Mouse (Mus musculus) adrenal gland, postnatal 25 days (tissue): Measurements from ENCODE around the gene Slc11a1. TPM values are rescaled to one million over a fixed set of nuclear protein-coding genes. Genes with fewer than 3 reads are reported as not detected.
"Not testable (repeated sequence)": the region's sequence is repeated elsewhere in the genome, so short reads cannot be mapped to it uniquely, and the experiment has no call there.

Experiments
- DNase-seq: peaks from one replicate; pipeline ENCODE4 v3.0.0; 2021; ENCODE audit warnings: mixed read lengths
- long read RNA-seq: library from polyadenylated mRNA; stranded (forward); transcript quantifications from one replicate; pipeline ENCODE4 v2.0.0, GENCODE M21; 2021
- total RNA-seq: library from RNA; stranded (reverse); gene quantifications from 2 replicates; pipeline ENCODE4 v1.2.3, GENCODE M21; 2021

Gene Slc11a1
- 5.8 and 11.4 TPM in 2 replicates for total RNA-seq
- long read RNA-seq, partial matches to known transcripts = 4 of 10 reads
- long read RNA-seq, other reads (novel, unspliced or antisense) = 3 of 10 reads

DNA sequence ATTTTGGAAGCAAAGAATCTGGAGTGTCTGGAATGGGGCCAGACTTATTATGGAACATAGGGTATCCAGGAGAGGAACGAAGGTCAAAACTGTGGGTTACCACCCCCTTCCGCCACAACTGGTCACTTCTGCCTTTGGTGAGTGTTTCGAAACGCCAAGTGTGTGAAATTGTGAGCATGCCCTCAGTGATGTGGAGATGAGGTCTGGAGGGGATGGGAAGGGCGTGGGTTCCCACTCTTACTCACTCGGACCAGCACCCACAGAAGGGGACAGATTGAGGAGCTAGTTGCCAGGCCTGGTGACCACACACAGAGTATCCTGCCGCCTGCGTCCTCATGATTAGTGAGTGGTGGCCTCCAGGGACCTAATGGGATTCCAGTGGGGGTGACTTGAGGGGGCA, at the start of gene Slc11a1:
TSS of gene Slc11a1 (plus strand) at position 216 of the 400 bp plus-strand sequence.
- DNase-seq = no peak

- DNase-seq = not testable (repeated sequence)
These were observed 48.1 kb upstream of the Slc11a1 start for GRCm38 (mm10) chr1:74326916-74327315.

DNA sequence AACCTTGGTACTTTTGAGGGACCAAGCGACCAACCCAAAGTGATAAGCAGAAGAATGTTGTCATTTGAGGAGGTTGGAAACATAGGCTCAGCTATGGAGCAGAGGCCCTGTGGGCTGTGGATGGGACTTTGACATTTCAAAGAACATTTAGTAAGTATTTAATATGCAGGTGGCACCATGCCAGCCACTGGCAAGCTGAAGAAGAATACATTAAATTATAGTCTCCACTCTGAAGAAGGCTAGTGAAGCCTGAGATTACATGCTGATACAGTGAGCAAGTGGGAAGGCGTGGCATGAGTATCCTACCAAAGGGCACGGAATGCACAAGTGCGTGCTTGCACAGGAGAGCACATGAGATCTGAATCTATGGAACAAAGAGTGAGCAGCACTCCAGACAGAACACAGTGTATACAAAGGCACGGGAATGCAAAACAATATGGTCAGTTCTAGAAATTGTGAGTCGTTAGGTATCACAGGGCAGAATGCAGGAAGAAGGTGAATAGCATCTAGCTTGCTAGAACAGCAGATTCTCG, 45.0 kb upstream of the Slc11a1 start:
- no peak for DNase-seq

DNA sequence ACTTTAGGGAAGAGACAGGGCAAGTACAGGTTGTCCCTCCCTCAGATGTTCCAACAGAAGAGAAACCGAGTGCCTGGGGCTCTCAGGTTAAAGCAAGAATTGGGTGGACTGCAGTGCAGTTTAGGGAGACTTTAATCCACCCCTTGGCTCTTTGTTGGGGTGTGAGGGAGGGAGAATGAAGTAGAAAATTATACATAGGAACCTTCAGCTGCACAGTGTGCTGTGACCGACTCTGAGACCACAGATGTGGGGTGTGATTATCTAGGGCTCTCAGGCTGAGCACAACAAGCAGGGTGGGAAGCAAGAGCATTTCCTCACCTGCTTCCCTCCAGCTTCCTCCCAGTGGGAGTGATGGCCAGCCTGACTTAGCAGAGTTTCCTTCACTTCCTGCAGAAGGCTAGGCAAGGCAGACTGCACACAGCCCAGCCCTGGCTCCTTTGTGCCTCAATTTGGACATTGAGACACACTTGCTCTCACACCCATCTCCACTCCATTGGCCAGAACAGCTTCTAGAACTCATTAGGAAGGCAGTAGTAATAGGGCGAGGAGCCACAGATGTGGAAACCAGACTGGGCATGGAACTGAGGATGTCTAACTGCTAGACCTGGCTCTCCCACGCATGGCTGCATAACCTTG, 43.8 kb upstream of the Slc11a1 start:
- no peak for DNase-seq

- peak; percentile 98 for DNase-seq
These were observed 42.7 kb upstream of the Slc11a1 start for GRCm38 (mm10) chr1:74332241-74332763.

DNA sequence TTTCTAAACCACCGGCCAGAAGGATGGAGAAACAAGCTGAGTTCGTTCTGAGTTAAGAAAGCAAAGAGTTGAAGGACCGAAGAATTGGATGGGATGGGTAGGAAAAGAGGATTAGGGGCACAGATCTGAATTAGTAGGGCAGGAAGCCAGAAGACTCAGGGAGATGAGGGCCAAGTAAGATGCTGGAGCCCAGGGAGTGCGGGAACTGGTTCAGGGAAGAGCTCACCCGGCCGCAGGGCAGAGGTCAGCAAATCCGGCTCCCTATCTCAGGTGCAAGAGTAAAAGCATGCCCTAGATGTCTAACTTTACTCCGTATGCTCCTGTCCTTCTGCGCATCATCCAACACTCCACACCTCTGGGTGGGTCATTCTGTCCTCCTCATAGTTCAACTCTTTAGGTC, 42.1 kb upstream of the Slc11a1 start:
- no peak for DNase-seq

DNA sequence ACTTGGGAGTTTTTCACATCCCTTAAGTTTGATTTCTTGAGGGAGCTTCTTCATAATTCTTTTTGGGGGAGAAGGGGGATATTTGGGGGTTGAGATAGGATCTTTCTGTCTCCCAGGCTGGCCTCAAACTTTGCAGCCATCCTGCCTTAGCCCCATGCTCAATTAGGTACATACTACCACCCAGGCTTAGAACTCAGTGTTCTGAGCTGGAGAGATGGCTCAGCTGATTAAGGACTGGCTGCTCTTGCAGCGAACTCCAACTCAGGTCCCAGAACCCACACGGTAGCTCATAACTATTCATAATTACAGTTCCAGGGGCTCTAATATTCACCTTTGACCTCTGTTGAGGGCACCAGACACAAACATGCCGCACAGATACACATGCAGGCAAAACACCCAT, 40.4 kb upstream of the Slc11a1 start:
- DNase-seq = no peak

DNA sequence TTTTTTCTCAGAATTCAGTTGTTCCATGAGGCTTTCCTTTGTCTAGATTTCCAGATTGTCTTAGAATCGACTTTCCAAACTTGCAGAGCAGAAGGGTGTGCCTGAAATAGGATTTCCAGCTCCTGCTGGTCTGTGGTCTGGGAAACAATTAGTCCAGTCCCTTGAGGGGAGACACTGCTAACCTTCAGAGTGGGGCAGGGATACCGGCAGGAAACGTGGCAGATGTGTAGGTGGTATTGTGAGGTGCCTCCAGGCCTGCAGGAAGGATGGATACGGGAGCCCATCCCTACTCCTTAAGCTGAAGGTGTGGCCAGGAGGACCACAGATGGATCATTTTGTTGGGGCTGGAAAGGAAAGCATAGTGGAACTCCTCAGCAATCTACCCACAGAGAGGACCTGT, 40.0 kb upstream of the Slc11a1 start:
- DNase-seq = no peak

GRCm38 (mm10) chr1:74335436-74336170, 39.4 kb upstream of the Slc11a1 start:
- DNase-seq = no peak

- no peak for DNase-seq
These were observed 37.7 kb upstream of the Slc11a1 start for GRCm38 (mm10) chr1:74337241-74337771.

GRCm38 (mm10) chr1:74338013-74338412, 37.0 kb upstream of the Slc11a1 start:
- DNase-seq = no peak

GRCm38 (mm10) chr1:74338626-74339025, 36.4 kb upstream of the Slc11a1 start:
- DNase-seq = no peak

DNA sequence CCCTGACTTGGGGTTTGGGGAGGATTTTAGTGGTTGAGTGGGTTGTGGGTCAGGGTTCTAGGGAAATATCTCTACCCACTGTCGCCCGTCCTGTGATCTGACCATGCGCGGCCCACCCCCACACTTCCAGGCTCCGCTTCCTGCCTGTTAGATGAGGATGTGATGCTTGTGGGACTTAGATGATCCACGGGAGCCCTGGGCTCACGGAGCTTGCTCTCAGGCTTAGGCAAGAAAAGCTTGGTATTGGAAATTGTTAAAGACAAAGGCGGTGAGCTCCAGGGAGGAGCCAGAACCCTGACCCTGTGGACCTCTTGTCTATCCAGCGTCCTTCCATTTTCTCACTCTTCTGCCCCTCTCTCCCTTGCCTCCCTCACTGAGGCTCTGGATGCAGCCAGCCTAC, 35.1 kb upstream of the Slc11a1 start:
- DNase-seq = no peak

DNA sequence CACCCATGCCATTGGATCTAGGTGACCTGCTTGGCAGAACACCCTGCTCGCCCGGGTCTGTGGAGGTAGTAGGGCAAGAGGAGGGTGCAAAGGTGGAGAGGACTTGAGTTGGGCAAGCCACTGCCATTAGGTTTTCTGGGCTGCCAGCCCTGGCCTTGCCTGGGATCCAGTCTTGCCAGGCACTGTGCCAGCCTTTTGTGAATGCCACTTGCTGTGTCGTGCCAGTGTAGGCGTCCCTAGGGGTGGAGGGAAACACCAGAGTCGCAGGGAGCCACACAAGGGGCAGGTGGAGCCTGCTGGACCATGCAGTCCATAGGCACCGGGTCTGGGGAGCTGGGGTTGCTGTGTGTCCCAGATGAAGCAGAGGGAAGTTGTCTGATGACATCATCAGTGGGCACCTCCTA, 34.6 kb upstream of the Slc11a1 start:
- DNase-seq = peak; percentile 81

DNA sequence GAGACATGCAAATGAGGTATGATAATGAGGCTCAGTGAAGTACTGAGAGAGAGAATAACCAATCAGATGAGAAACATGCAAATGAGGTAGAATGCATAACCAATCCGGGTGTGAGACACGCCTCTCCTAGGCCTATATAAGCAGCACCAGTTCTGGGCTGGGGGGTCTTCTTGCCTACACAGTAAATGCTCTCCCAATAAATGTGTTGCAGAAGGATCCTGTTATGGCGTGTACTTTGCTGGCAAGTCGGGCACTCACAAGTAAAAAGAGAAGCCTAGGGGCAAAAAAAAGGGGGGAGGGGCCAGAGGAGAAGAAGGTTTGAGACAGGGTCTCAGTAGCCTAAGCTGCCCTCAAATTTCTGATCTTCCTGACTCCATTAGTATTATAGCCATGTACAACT, 34.0 kb upstream of the Slc11a1 start:
- not testable (repeated sequence) for DNase-seq

- no peak for DNase-seq
These were observed 33.1 kb upstream of the Slc11a1 start for GRCm38 (mm10) chr1:74341898-74342297.

- no peak for DNase-seq
These were observed 32.7 kb upstream of the Slc11a1 start for GRCm38 (mm10) chr1:74342308-74342707.

- DNase-seq = no peak
These were observed 31.8 kb upstream of the Slc11a1 start for GRCm38 (mm10) chr1:74343161-74343560.

GRCm38 (mm10) chr1:74344163-74344916, 30.7 kb upstream of the Slc11a1 start:
- DNase-seq = no peak

GRCm38 (mm10) chr1:74351185-74351769, 23.7 kb upstream of the Slc11a1 start:
- DNase-seq = no peak

DNA sequence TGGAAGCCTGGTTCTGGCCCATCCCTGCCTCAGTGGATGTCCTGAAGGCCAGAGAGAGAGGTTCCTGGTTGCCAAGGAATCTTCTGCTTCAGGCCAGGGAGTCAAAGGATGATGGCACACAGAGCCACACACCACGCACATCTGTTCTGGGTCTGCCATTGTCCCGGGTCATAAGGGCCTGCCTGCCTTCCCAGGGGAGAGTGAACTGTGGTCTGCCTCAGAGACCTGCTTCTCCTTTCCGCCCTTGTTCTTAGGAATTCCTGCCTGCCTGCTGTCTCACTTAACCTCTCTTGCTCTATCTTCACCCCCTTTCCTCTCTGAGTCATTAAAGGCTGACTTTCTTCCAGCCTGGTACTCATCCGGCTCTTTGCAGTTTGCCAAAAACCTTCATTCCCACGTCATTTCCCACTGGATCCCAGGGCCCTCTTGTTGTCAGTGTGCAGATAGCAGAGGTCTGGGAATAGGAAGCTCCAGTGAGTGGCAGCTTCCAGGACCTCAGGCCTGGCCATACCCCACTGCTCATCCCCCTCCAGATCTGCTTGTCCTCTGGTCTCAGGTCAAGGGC, 22.4 kb upstream of the Slc11a1 start:
- DNase-seq = no peak
